Mouse (Mus musculus): ENCODE results near the gene Gfod1. TPM values are rescaled to one million over a fixed set of nuclear protein-coding genes. Genes with fewer than 3 reads are reported as not detected.

Gfod1 gene
- polyA plus RNA-seq, 1 experiment from 2014 or later, result 3.8 TPM

DNA sequence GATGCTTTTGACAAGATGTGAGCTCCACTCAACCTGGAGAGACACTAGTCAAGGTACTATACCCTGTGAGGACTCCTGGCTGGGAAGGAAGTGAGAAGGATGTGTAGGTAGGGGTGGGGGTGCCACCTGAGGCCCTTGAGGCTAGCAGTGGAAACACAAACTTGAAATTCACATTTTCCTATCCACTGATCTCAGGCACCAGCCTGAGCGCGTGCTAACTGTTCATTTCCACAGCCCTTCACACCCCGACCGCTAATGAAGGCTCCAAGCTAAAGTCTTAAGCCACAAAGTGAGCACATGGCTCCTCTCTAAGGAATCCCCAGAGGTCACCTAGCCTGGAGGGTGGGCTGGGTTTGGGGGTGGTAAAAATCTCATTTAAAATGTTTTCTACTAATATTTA is 57.1 kb downstream of the Gfod1 start:
- Histone ChIP-seq H3K9me3 (ENCODE audit: control insufficient read depth, low read length) (no peaks in the 10 kb centered on the region), H3K36me3 (ENCODE audit: control insufficient read depth, insufficient read depth, low read length) (no peaks in the 10 kb centered on the region), H3K9ac (replicated peaks; ENCODE audit: low read depth, low read length) (no peak overlapping the region), H3K27me3 (ENCODE audit: control insufficient read depth, insufficient read depth, low read length) (no peaks in the 10 kb centered on the region), H3K4me2 (ENCODE audit: low read depth, low read length) (no peak overlapping the region), H3K27ac (ENCODE audit: low read depth, low read length) (no peak overlapping the region), H3K4me1 (ENCODE audit: control insufficient read depth, insufficient read depth, low read length) (no peaks in the 10 kb centered on the region), H3K4me3 (ENCODE audit: low read depth, low read length) (no peak overlapping the region)
- ATAC-seq (ENCODE audit: low read depth), result no peak
- 92% methylated on average over 4 of the region's 4 CpGs for WGBS

DNA sequence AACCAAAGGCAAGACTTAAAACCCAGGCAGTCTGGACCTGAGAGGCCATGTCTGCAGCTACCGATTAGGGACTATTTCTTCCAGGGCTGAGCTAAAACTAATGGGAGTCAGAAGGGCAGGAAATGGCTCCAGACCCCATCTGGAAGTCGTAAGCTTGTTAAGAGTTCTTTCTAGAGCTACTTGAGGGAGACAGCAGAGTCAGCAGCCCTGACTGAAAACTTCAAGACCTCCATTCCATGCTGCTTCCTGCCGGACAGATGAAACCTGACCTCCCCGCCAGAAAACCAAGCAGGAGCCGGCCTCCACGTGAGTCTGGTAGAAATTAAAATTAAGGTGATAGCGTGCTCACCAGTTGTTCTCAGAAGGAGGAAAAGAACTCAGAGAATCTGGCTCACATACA is 60.2 kb downstream of the Gfod1 start:
- H3K27ac ChIP-seq (ENCODE audit: low read depth, low read length), result no peak overlapping the region
- no peak for ATAC-seq (ENCODE audit: low read depth)
- H3K4me3 ChIP-seq (ENCODE audit: low read depth, low read length), result no peak overlapping the region
- 77% methylated on average over 7 of the region's 7 CpGs for WGBS
- no peak overlapping the region for H3K9ac ChIP-seq (replicated peaks; ENCODE audit: low read depth, low read length)
- no peaks in the 10 kb centered on the region for H3K36me3 ChIP-seq (ENCODE audit: control insufficient read depth, insufficient read depth, low read length)
- H3K4me1 ChIP-seq (ENCODE audit: control insufficient read depth, insufficient read depth, low read length), result peaks cover 3% of the 10 kb centered on the region; the same call in 1 of the 2 replicates
- no peaks in the 10 kb centered on the region for H3K27me3 ChIP-seq (ENCODE audit: control insufficient read depth, insufficient read depth, low read length)
- no peak overlapping the region for H3K4me2 ChIP-seq (ENCODE audit: low read depth, low read length)
- H3K9me3 ChIP-seq (ENCODE audit: control insufficient read depth, low read length), result no peaks in the 10 kb centered on the region

DNA sequence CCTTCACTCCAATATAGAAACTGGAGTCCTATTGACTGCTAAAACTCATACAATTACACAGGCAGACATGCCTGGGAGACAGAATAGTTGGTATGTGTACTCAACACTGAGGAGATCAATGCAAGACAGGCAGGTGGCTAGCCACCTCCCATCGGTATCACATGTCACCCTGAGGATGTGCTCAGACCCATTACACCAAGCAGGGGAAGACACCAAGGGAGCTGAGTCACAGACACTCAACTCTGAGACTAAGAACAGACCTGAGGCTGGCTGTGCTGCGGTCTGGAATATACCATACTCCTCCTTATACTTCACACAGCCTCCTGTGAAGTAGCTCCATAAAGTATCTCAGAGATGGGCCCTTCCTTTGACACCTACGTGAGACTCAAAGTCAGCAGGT is 60.7 kb downstream of the Gfod1 start:
- no peak overlapping the region for H3K4me2 ChIP-seq (ENCODE audit: low read depth, low read length)

DNA sequence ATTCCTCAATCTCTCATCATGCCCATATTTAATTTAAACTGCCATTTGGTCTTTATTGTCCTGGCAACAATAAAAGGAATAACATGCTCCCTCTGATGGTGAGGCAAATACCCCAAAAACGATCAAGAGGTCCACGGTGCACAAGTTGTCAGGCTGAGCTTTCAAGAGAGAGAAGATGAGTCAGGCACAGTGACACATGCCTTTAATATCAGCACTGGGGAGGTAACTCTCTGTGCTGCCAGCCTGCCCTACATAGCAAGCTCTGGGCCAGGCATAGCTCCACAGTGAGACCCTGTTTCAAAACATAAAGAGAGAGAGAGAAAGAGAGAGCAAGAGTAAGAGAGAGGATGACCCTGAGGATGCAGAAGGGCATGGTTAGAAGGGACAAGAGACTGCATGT is 62.2 kb downstream of the Gfod1 start:
- no peak overlapping the region for H3K9ac ChIP-seq (replicated peaks; ENCODE audit: low read depth, low read length)
- no peak for ATAC-seq (ENCODE audit: low read depth)
- H3K36me3 ChIP-seq (ENCODE audit: control insufficient read depth, insufficient read depth, low read length), result no peaks in the 10 kb centered on the region
- no peak overlapping the region for H3K4me3 ChIP-seq (ENCODE audit: low read depth, low read length)
- H3K4me2 ChIP-seq (ENCODE audit: low read depth, low read length), result no peak overlapping the region
- 83% methylated on average over 2 of the region's 2 CpGs for WGBS
- no peaks in the 10 kb centered on the region for H3K27me3 ChIP-seq (ENCODE audit: control insufficient read depth, insufficient read depth, low read length)
- peaks cover 3% of the 10 kb centered on the region; the same call in 1 of the 2 replicates for H3K4me1 ChIP-seq (ENCODE audit: control insufficient read depth, insufficient read depth, low read length)
- H3K27ac ChIP-seq (ENCODE audit: low read depth, low read length), result no peak overlapping the region
- no peaks in the 10 kb centered on the region for H3K9me3 ChIP-seq (ENCODE audit: control insufficient read depth, low read length)

More for the DNA sequence above, 60.7 kb downstream of the Gfod1 start:
- no peaks in the 10 kb centered on the region for H3K36me3 ChIP-seq (ENCODE audit: control insufficient read depth, insufficient read depth, low read length)
- ATAC-seq (ENCODE audit: low read depth), result no peak
- WGBS, result 94% methylated on average over 3 of the region's 3 CpGs
- H3K9me3 ChIP-seq (ENCODE audit: control insufficient read depth, low read length), result no peaks in the 10 kb centered on the region
- no peak overlapping the region for H3K27ac ChIP-seq (ENCODE audit: low read depth, low read length)
- peaks cover 3% of the 10 kb centered on the region; the same call in 1 of the 2 replicates for H3K4me1 ChIP-seq (ENCODE audit: control insufficient read depth, insufficient read depth, low read length)
- no peak overlapping the region for H3K9ac ChIP-seq (replicated peaks; ENCODE audit: low read depth, low read length)
- H3K27me3 ChIP-seq (ENCODE audit: control insufficient read depth, insufficient read depth, low read length), result no peaks in the 10 kb centered on the region
- H3K4me3 ChIP-seq (ENCODE audit: low read depth, low read length), result no peak overlapping the region

DNA sequence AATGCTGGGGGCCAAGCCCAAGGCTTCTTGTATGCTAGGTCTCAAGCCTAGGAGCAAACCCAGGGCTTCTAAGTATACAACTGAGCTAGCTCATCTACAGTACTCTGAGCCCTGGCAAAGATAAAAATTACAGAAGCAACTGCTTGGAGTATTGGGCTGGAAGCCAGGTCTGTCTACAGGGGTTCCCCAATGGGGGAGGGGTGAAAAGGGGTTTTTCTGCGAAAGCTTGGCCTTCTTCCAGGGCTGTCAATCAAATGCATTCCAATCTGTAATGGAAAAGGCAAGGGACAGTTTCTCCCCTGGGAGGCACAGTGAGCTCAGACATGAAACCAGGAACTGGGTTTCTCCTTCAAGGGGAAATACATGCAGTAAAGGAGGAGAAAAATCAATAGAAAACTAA is 62.9 kb downstream of the Gfod1 start:
- H3K9me3 ChIP-seq (ENCODE audit: control insufficient read depth, low read length), result no peaks in the 10 kb centered on the region
- 13% methylated on average over 1 of the region's 1 CpGs for WGBS

DNA sequence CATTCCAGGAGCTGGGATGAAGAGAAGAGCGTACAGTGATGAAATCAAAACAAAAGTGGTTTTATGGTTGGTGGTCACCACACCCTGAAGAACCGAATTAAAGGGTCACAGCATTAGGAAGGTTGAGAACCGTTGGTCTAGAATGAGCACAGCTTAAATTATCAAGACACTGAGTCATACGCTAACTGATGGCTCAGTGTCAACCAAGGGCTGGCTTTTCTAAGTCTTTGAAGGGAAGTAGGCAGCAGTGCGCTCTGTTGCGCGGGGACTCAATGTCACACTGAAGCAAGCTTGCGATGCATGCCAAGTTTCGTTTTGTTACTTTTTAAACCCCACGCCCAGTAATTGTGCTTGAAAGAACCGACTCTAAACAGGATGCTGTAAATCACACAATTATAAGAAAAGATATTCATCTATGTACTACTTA is 64.2 kb downstream of the Gfod1 start:
- Histone ChIP-seq H3K27ac (ENCODE audit: low read depth, low read length) (no peak overlapping the region), H3K9ac (replicated peaks; ENCODE audit: low read depth, low read length) (no peak overlapping the region), H3K4me1 (ENCODE audit: control insufficient read depth, insufficient read depth, low read length) (peaks cover 11% of the 10 kb centered on the region), H3K9me3 (ENCODE audit: control insufficient read depth, low read length) (no peaks in the 10 kb centered on the region), H3K4me2 (ENCODE audit: low read depth, low read length) (no peak overlapping the region), H3K27me3 (ENCODE audit: control insufficient read depth, insufficient read depth, low read length) (no peaks in the 10 kb centered on the region), H3K4me3 (ENCODE audit: low read depth, low read length) (no peak overlapping the region), H3K36me3 (ENCODE audit: control insufficient read depth, insufficient read depth, low read length) (no peaks in the 10 kb centered on the region)
- ATAC-seq (ENCODE audit: low read depth), result no peak
- WGBS, result 84% methylated on average over 11 of the region's 11 CpGs

More for the DNA sequence above, 62.9 kb downstream of the Gfod1 start:
- no peak overlapping the region for H3K9ac ChIP-seq (replicated peaks; ENCODE audit: low read depth, low read length)
- H3K27me3 ChIP-seq (ENCODE audit: control insufficient read depth, insufficient read depth, low read length), result no peaks in the 10 kb centered on the region
- no peaks in the 10 kb centered on the region for H3K36me3 ChIP-seq (ENCODE audit: control insufficient read depth, insufficient read depth, low read length)
- H3K4me3 ChIP-seq (ENCODE audit: low read depth, low read length), result no peak overlapping the region
- H3K4me1 ChIP-seq (ENCODE audit: control insufficient read depth, insufficient read depth, low read length), result peaks cover 3% of the 10 kb centered on the region; the same call in 1 of the 2 replicates
- no peak overlapping the region for H3K27ac ChIP-seq (ENCODE audit: low read depth, low read length)
- H3K4me2 ChIP-seq (ENCODE audit: low read depth, low read length), result no peak overlapping the region
- ATAC-seq (ENCODE audit: low read depth), result no peak

DNA sequence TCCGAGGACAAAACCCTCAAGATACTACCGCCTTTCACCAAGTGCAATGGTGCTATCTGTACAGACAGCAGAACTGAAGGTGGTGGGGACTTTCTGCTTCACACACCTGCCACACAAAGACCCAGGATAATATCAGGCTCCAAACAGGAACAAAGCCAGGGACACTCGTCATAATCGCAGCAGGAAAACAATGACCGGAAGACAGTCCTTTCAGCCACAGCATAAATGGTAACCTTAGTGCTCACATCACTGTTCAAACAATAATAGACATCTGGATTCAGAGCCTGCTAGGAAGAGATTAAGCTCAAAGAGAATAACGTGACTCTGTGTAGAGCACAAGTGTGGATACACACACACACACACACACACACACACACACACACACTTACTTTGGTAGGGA is 67.3 kb downstream of the Gfod1 start:
- H3K27ac ChIP-seq (ENCODE audit: low read depth, low read length), result 0 out of 2 replicates have a peak overlapping the region, but pooled peaks have one; percentile 18
- peaks cover 16% of the 10 kb centered on the region for H3K4me1 ChIP-seq (ENCODE audit: control insufficient read depth, insufficient read depth, low read length)
- no peak overlapping the region for H3K4me3 ChIP-seq (ENCODE audit: low read depth, low read length)
- no peaks in the 10 kb centered on the region for H3K27me3 ChIP-seq (ENCODE audit: control insufficient read depth, insufficient read depth, low read length)
- H3K9ac ChIP-seq (replicated peaks; ENCODE audit: low read depth, low read length), result no peak overlapping the region
- H3K4me2 ChIP-seq (ENCODE audit: low read depth, low read length), result no peak overlapping the region
- H3K9me3 ChIP-seq (ENCODE audit: control insufficient read depth, low read length), result no peaks in the 10 kb centered on the region
- 80% methylated on average over 6 of the region's 6 CpGs for whole genome bisulfite sequencing
- ATAC-seq (ENCODE audit: low read depth), result no peak
- H3K36me3 ChIP-seq (ENCODE audit: control insufficient read depth, insufficient read depth, low read length), result no peaks in the 10 kb centered on the region

DNA sequence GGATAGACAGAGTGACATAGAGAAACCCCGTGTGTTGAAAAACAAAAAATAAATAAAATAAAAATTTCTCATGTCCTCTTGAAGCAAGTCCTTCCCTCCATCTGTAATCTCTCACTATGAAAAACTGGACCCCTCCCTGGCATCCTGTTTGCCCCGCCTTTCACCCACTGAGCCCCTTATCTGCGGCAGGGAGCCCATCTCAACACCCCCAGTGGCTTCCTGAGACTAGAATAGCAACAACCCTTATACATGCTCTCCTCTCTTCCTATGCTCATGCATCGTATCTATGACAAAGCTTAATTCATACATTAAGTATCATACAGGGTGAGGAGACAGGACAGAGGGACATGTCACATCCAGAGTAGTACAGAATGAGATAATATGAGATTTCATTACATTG is 68.0 kb downstream of the Gfod1 start:
- H3K4me1 ChIP-seq (ENCODE audit: control insufficient read depth, insufficient read depth, low read length), result peaks cover 16% of the 10 kb centered on the region
- WGBS, result 83% methylated on average over 4 of the region's 4 CpGs
- H3K36me3 ChIP-seq (ENCODE audit: control insufficient read depth, insufficient read depth, low read length), result no peaks in the 10 kb centered on the region
- no peak overlapping the region for H3K27ac ChIP-seq (ENCODE audit: low read depth, low read length)
- H3K4me2 ChIP-seq (ENCODE audit: low read depth, low read length), result no peak overlapping the region
- no peak overlapping the region for H3K9ac ChIP-seq (replicated peaks; ENCODE audit: low read depth, low read length)
- H3K4me3 ChIP-seq (ENCODE audit: low read depth, low read length), result no peak overlapping the region
- no peak for ATAC-seq (ENCODE audit: low read depth)
- H3K27me3 ChIP-seq (ENCODE audit: control insufficient read depth, insufficient read depth, low read length), result no peaks in the 10 kb centered on the region
- H3K9me3 ChIP-seq (ENCODE audit: control insufficient read depth, low read length), result no peaks in the 10 kb centered on the region

DNA sequence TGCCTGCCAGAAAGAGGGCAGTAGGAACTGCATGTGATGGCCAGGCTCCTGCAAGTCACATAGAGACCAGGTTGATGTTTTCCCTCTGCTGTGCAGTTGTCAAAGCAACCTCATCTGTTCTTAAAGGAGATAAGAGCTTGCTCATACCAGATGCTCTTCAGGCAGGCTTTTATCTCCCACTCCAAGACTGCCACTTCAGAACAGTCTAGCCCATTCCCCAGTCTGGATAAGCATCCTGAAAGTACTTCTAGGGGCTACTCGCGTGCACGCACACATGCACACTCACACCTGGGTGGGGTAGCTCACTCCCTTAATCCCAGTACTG is 68.4 kb downstream of the Gfod1 start:
- 82% methylated on average over 3 of the region's 3 CpGs for WGBS
- no peak overlapping the region for H3K9ac ChIP-seq (replicated peaks; ENCODE audit: low read depth, low read length)
- no peak overlapping the region for H3K4me2 ChIP-seq (ENCODE audit: low read depth, low read length)
- H3K4me1 ChIP-seq (ENCODE audit: control insufficient read depth, insufficient read depth, low read length), result peaks cover 16% of the 10 kb centered on the region
- peak overlapping the region; percentile 40; the same call in 1 of the 2 replicates for H3K27ac ChIP-seq (ENCODE audit: low read depth, low read length)
- no peaks in the 10 kb centered on the region for H3K9me3 ChIP-seq (ENCODE audit: control insufficient read depth, low read length)
- peak; percentile 32; the same call in 1 of the 2 replicates for ATAC-seq (ENCODE audit: low read depth)
- H3K36me3 ChIP-seq (ENCODE audit: control insufficient read depth, insufficient read depth, low read length), result no peaks in the 10 kb centered on the region
- H3K27me3 ChIP-seq (ENCODE audit: control insufficient read depth, insufficient read depth, low read length), result no peaks in the 10 kb centered on the region
- H3K4me3 ChIP-seq (ENCODE audit: low read depth, low read length), result no peak overlapping the region

All from neural tube, embryonic 14.5 days (tissue).